Mouse (Mus musculus) heart, postnatal 0 days (tissue): ENCODE measurements around the gene Lpar3. TPM values are rescaled to one million over a fixed set of nuclear protein-coding genes. Genes with fewer than 3 reads are reported as not detected.
A peak's percentile ranks its signal among the peaks of the same experiment; 100 is the strongest.

Experiments
- ATAC-seq: fragments of 200-750 bp; cut with Nextera tagmentation; 2 replicates; pipeline ENCODE4 v1.8.0; 2017; ENCODE audit warnings: low read depth, moderate number of reproducible peaks, moderate library complexity; ENCODE audit not compliant: insufficient read depth
- DNase-seq: peaks from one replicate; pipeline ENCODE4 v3.0.0-alpha.2; 2016; ENCODE audit warnings: low spot score
- H3K27ac ChIP-seq: fragments of 300-500 bp; sonication (generic); 2 replicates; pipeline ENCODE4 v1.5.1; 2014; ENCODE audit warnings: low read depth, mild to moderate bottlenecking
- H3K27me3 ChIP-seq: fragments of 300-500 bp; sonication (generic); 2 replicates; pipeline ENCODE4 v1.6.1; 2014; ENCODE audit warnings: low read length, mixed read lengths; ENCODE audit not compliant: control insufficient read depth, insufficient read depth
- H3K36me3 ChIP-seq: fragments of 300-500 bp; sonication (generic); replicated peaks from 2 replicates; pipeline ENCODE4 v1.6.1; 2014; ENCODE audit warnings: low read length, mixed read lengths; ENCODE audit not compliant: control insufficient read depth, insufficient read depth
- H3K4me1 ChIP-seq: fragments of 300-500 bp; sonication (generic); 2 replicates; pipeline ENCODE4 v1.6.1; 2014; ENCODE audit warnings: antibody characterized with exemption; ENCODE audit not compliant: control insufficient read depth, insufficient read depth
- H3K4me2 ChIP-seq: fragments of 300-500 bp; sonication (generic); 2 replicates; pipeline ENCODE4 v1.6.1; 2014; ENCODE audit warnings: low read depth, mild to moderate bottlenecking, low read length, moderate library complexity
- H3K4me3 ChIP-seq: fragments of 300-500 bp; sonication (generic); 2 replicates; pipeline ENCODE4 v1.5.1; 2014; ENCODE audit warnings: low read depth, low read length
- H3K9ac ChIP-seq: fragments of 300-500 bp; sonication (generic); replicated peaks from 2 replicates; pipeline ENCODE4 v1.6.1; 2014; ENCODE audit warnings: low read depth, low read length, mixed read lengths
- H3K9me3 ChIP-seq: fragments of 300-500 bp; sonication (generic); replicated peaks from 2 replicates; pipeline ENCODE4 v1.6.1; 2016; ENCODE audit warnings: low read length; ENCODE audit not compliant: control insufficient read depth
- CTCF ChIP-seq: IDR thresholded peaks from 2 replicates; pipeline ENCODE4 v1.5.1; 2016; ENCODE audit warnings: antibody characterized with exemption, control low read depth, low read depth
- EP300 ChIP-seq: IDR thresholded peaks from 2 replicates; pipeline ENCODE4 v1.6.1; 2016; ENCODE audit warnings: antibody characterized with exemption, low read depth
- WGBS: fragments of 180-500 bp; shearing (Covaris S2); extraction: QIAGEN DNeasy Blood & Tissue Kit; methylation state at CpG from one replicate; pipeline ENCODE4 v1.1.7; 2014; 5-methylcytosine and 5-hydroxymethylcytosine counted together
- polyA plus RNA-seq: library from polyadenylated mRNA; unstranded; fragments of >200 nt; fragmentation: Nextera tagmentation; extraction: Ambion mirVana; gene quantifications from 2 replicates; pipeline ENCODE4 v1.2.1, GENCODE M21; 2015
- total RNA-seq: library from RNA; depleted of rRNA; stranded (reverse); fragments of >200 nt; gene quantifications from 2 replicates; pipeline ENCODE4 v1.2.3, GENCODE M21; 2014; ENCODE audit warnings: low replicate concordance

Lpar3 gene
- total and polyA plus RNA-seq, 2 experiments from 2014 or later: 34.4 to 38.9 TPM

GRCm38 (mm10) chr3:146318520-146318938 is 97.8 kb downstream of the Lpar3 start:
- no peak overlapping the region for H3K9ac ChIP-seq

DNA sequence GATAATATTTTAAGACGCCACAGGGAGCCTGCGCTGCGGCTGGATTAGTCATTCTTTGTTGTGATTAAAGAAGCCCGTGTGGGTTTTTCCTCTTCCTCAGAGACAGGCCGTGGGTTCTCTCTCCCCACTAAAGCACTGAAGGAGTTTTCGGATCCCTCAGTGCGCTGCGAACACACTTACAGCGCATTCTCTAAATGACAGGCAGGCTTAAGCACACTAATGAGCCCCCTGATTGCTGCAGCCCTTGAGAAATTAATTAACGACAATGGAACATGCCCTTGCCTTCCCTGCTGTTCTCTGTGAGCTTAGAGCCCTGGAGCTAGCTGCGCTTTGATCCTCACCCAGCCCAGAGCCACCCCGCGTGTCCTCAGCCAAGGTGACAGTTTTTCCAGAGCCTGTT is 98.2 kb downstream of the Lpar3 start:
- Histone ChIP-seq H3K27ac (no peak overlapping the region), H3K27me3 (no peaks in the 10 kb centered on the region), H3K36me3 (no peaks in the 10 kb centered on the region), H3K9ac (no peak overlapping the region), H3K4me2 (no peak overlapping the region), H3K4me1 (no peaks in the 10 kb centered on the region), H3K4me3 (no peak overlapping the region), H3K9me3 (no peaks in the 10 kb centered on the region)
- DNase-seq (no peak), ATAC-seq (no peak)
- TF ChIP-seq CTCF (no peak), EP300 (no peak)
- WGBS: 42% methylated on average over 13 of the region's 13 CpGs

More at GRCm38 (mm10) chr3:146318520-146318938, 97.8 kb downstream of the Lpar3 start:
- 79% methylated on average over 16 of the region's 16 CpGs for WGBS
- H3K4me2 ChIP-seq: no peak overlapping the region
- no peaks in the 10 kb centered on the region for H3K27me3 ChIP-seq
- no peaks in the 10 kb centered on the region for H3K9me3 ChIP-seq
- TF ChIP-seq EP300 (no peak), CTCF (no peak)
- no peaks in the 10 kb centered on the region for H3K4me1 ChIP-seq
- DNase-seq (no peak), ATAC-seq (no peak)
- H3K27ac ChIP-seq: no peak overlapping the region
- H3K4me3 ChIP-seq: no peak overlapping the region
- H3K36me3 ChIP-seq: no peaks in the 10 kb centered on the region

DNA sequence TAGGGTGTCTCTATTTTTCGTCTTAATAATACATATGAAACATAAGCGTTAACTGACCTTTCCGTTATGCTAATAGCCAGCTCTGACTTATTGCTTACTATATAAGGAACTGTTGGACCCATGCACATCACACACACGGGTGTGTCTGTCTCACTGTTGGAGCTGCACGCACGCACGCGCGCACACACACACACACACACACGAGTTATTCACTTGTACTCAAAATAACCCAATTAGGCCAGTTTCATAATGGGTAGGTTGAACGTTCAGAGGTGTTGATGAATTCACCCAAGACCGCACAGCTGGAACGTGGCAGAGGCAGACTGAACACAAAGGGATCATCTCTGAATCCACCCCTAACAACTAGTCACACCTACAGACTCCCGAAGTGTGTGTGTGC is 98.7 kb downstream of the Lpar3 start:
- Histone ChIP-seq H3K4me1 (no peaks in the 10 kb centered on the region), H3K9me3 (no peaks in the 10 kb centered on the region), H3K36me3 (no peaks in the 10 kb centered on the region), H3K27ac (no peak overlapping the region), H3K27me3 (no peaks in the 10 kb centered on the region), H3K9ac (no peak overlapping the region), H3K4me3 (no peak overlapping the region), H3K4me2 (no peak overlapping the region)
- no peak for DNase-seq
- no peak for ATAC-seq
- 84% methylated on average over 14 of the region's 14 CpGs for WGBS
- no peak for TF ChIP-seq CTCF

DNA sequence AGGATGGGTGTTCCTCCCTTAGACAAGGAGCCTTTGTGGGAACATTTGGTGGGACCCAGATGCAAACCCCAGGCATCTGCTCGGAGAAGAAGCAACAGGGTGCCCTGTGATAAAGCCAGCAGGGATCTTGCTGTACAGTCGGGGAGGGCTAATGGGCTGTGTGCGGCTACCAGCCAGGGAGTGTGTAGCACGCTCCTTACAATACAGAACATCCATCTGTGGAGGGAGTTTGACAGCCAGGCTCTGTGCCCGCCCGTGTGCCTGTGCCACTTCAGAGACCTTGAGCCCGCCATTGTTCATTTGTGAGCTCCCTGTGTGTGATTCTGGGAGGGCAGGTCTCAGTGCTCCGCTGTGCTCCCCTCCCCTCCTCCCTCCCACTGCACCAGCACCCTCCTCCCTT is 104.2 kb downstream of the Lpar3 start:
- Histone ChIP-seq H3K9ac (no peak overlapping the region), H3K27me3 (no peaks in the 10 kb centered on the region), H3K9me3 (no peaks in the 10 kb centered on the region), H3K4me1 (peaks cover 10% of the 10 kb centered on the region), H3K4me3 (no peak overlapping the region), H3K4me2 (no peak overlapping the region), H3K27ac (no peak overlapping the region), H3K36me3 (no peaks in the 10 kb centered on the region)
- no peak for ATAC-seq
- DNase-seq: no peak
- TF ChIP-seq CTCF (no peak), EP300 (no peak)
- WGBS: 65% methylated on average over 8 of the region's 8 CpGs

DNA sequence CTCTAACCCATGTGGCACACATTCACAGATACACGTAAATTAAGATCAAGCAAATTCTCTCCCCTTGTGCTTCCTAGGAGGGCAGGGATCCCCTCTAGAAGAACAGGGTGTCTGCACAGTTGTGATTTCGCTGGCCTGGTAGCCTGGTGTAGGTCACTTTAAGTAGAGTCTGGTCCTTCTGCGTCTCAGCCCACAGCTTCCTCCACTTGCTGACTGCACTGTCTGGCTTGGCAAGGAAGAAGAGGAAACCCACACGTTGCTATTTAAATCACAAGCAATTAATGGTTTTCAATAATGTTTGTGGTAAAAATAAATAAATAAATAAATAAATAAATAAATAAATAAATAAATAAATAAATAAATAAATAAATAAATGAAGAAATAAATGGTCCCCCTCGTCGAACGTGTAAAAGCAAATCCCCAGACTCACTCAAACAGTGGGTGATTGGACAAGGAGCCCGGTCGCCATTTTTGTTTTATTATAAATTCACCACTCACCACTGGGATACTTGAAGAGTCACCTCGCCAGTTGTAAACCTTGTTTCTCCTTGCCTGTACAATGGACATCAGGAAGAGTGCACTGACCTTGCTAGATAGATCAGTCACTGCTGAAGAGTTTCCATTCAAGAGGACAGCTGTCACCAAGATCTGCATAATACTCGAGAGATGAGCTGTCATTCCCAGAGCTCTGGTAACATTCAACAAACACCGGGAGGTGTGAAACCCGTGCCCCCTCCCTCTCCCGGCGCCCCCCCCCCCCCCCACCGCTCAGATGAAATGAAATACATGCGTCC is 106.2 kb downstream of the Lpar3 start:
- H3K27ac ChIP-seq: no peak overlapping the region
- peak; percentile 15 for ATAC-seq
- TF ChIP-seq CTCF: no peak
- no peak for TF ChIP-seq EP300
- peaks cover 10% of the 10 kb centered on the region for H3K4me1 ChIP-seq
- no peaks in the 10 kb centered on the region for H3K9me3 ChIP-seq
- no peak for DNase-seq
- H3K4me3 ChIP-seq: peak overlapping the region; percentile 31; the same call in 1 of the 2 replicates
- no peaks in the 10 kb centered on the region for H3K36me3 ChIP-seq
- no peaks in the 10 kb centered on the region for H3K27me3 ChIP-seq
- peak overlapping the region; percentile 61 for H3K4me2 ChIP-seq
- 33% methylated on average over 14 of the region's 17 CpGs for WGBS
- no peak overlapping the region for H3K9ac ChIP-seq
